Mouse (Mus musculus) ES-E14 (cell line): ENCODE data around the gene Ttbk1. TPM values are rescaled to one million over a fixed set of nuclear protein-coding genes. Genes with fewer than 3 reads are reported as not detected.

Source experiments
- DNase-seq: peaks from one replicate; pipeline ENCODE4 v3.0.0-alpha.2; 2013; ENCODE audit warnings: low read depth, low spot score
- H3K27ac ChIP-seq: 2 replicates; pipeline ENCODE4 v1.5.1; 2012; ENCODE audit warnings: low read depth, mild to moderate bottlenecking, low read length, moderate library complexity, mixed read lengths; ENCODE audit not compliant: poor library complexity, insufficient read depth, severe bottlenecking
- H3K36me3 ChIP-seq: 2 replicates; pipeline ENCODE4 v1.6.1; 2012; ENCODE audit warnings: mild to moderate bottlenecking, low read length, moderate library complexity, mixed read lengths; ENCODE audit not compliant: control insufficient read depth, poor library complexity, insufficient read depth, severe bottlenecking
- H3K4me1 ChIP-seq, 2 experiments: fragments of 150-350 bp in 1 of 2; sonication (generic) in 1 of 2; 2 replicates each; pipeline ENCODE4 v1.6.1; 2012; ENCODE audit warnings: low read length in 2 of 2, mild to moderate bottlenecking in 1 of 2, mixed read lengths in 1 of 2; ENCODE audit not compliant: control insufficient read depth in 2 of 2, insufficient read depth in 2 of 2, poor library complexity in 1 of 2
- H3K4me3 ChIP-seq, 2 experiments: fragments of 150-350 bp in 1 of 2; sonication (generic) in 1 of 2; 2 replicates each; pipeline ENCODE4 v1.5.1; 2012; ENCODE audit warnings: low read length in 2 of 2, low read depth in 1 of 2, mild to moderate bottlenecking in 1 of 2, mixed read lengths in 1 of 2; ENCODE audit not compliant: insufficient read depth in 1 of 2, poor library complexity in 1 of 2, severe bottlenecking in 1 of 2
- H3K9ac ChIP-seq: 2 replicates; pipeline ENCODE4 v1.6.1; 2012; ENCODE audit warnings: low read depth, mild to moderate bottlenecking, low read length, mixed read lengths; ENCODE audit not compliant: poor library complexity, insufficient read depth, severe bottlenecking
- H3K9me3 ChIP-seq: fragments of 150-350 bp; sonication (generic); 2 replicates; pipeline ENCODE4 v1.6.1; 2012; ENCODE audit warnings: low read depth, mild to moderate bottlenecking, low read length; ENCODE audit not compliant: control insufficient read depth, insufficient read depth
- CHD2 ChIP-seq: IDR thresholded peaks from 2 replicates; pipeline ENCODE4 v1.6.1; 2014; ENCODE audit warnings: mild to moderate bottlenecking, low read depth, low read length, inconsistent platforms
- HCFC1 ChIP-seq: IDR thresholded peaks from 2 replicates; pipeline ENCODE4 v1.6.1; 2012; ENCODE audit warnings: low read length, inconsistent platforms, borderline replicate concordance; ENCODE audit not compliant: insufficient read depth
- MAFK ChIP-seq: IDR thresholded peaks from 2 replicates; pipeline ENCODE4 v1.6.1; 2014; ENCODE audit warnings: mild to moderate bottlenecking, low read depth, low read length, inconsistent platforms; ENCODE audit not compliant: insufficient read depth
- ZC3H11A ChIP-seq: IDR thresholded peaks from 2 replicates; pipeline ENCODE4 v1.6.1; 2012; ENCODE audit warnings: low read depth, mild to moderate bottlenecking, inconsistent platforms, low read length, borderline replicate concordance
- ZNF384 ChIP-seq: IDR thresholded peaks from 2 replicates; pipeline ENCODE4 v1.6.1; 2012; ENCODE audit warnings: low read depth, low read length, inconsistent platforms
- in situ Hi-C, 2 experiments: fragments of 600-800 bp; cut with MboI; formaldehyde crosslinking; loops; one replicate each; pipeline ENCODE4 v1.15.1; 2025; ENCODE audit warnings: low sequenced_read_pairs in 2 of 2, inconsistent platforms in 1 of 2; ENCODE audit not compliant: unreplicated experiment in 2 of 2
- total RNA-seq: library from RNA; depleted of rRNA; stranded (reverse); fragments of 300-350 nt; gene quantifications from 2 replicates; pipeline ENCODE4 v1.2.3, GENCODE M21; 2012

Gene Ttbk1
- total RNA-seq, 1 experiment, result 0.98 TPM

DNA sequence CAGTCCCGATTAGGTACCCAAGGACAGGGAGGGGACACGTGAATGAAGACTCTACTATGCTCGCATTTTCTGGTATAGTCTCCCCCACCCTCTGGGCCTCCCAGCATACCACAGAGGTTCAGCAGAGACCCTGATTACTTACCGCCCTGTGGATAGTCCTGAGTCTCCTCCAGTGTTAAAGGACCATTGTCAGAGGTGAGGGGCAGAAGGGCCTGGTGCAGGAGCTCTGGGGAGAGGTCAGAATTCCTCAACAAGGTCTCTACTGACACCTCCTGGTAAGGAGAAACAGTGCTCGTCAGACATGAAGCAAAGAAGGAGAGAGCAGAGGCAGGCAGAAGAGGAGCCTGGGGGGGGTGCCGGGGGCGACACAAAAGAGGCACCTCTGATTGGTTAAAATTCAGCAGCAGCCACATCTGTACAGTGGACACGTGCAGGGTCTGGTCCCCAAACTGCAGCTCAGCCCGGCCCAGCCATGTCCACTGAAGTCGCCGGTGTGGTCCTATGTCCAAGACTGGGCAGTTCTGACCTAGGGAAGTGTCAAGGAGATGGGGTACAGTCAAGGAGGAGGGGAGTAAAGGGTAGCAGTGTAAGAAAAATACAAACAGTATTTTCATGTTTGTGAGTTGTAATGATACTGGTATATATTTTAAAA lies 23.7 kb upstream of the Ttbk1 start:
- Histone ChIP-seq H3K9me3 (no peaks in the 10 kb centered on the region), H3K36me3 (0 out of 2 replicates have a peak, but pooled peaks cover 2% of the 10 kb centered on the region), H3K27ac (no peak overlapping the region), H3K9ac (peak overlapping the region; percentile 51; the same call in 1 of the 2 replicates), H3K4me1 (0 out of 4 replicates have a peak, but pooled peaks cover 0 to 2% of the 10 kb centered on the region in 2 experiments), H3K4me3 (no peak overlapping the region)
- in situ Hi-C loops, result no loop called here
- DNase-seq, result no peak
- TF ChIP-seq ZC3H11A (peak; percentile 58; the same call in 1 of the 2 replicates), MAFK (no peak), HCFC1 (no peak), ZNF384 (no peak), CHD2 (no peak)

DNA sequence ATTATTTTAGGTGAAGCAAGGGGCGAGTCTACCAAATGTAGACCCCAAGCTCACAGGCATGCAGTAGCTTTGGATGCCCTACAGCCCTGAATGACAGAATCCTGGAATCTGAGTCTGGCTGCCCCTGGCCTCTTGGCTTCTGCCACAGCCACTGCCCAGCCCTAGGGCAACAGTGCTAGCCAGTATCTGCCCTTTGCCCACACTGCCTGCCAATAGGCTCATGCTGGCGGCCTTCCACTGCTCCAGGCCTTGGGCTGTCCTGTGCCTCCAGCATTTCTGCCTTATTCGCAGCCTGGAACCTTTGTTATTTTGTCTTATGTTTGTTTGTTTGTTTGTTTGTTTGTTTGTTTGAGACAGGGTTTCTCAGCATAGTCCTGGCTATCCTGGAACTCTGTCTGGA lies 18.1 kb upstream of the Ttbk1 start:
- H3K9me3 ChIP-seq, result no peaks in the 10 kb centered on the region
- H3K36me3 ChIP-seq, result peaks cover 5% of the 10 kb centered on the region; the same call in 1 of the 2 replicates
- in situ Hi-C loops, result no loop called here
- no peak overlapping the region for H3K9ac ChIP-seq
- H3K4me3 ChIP-seq, result no peak overlapping the region
- H3K4me1 ChIP-seq, result peaks cover 0 to 9% of the 10 kb centered on the region in 2 experiments; a peak in 1 of 4 replicates
- no peak for DNase-seq
- no peak overlapping the region for H3K27ac ChIP-seq
- TF ChIP-seq ZNF384 (no peak), MAFK (no peak), HCFC1 (no peak), ZC3H11A (no peak), CHD2 (no peak)

DNA sequence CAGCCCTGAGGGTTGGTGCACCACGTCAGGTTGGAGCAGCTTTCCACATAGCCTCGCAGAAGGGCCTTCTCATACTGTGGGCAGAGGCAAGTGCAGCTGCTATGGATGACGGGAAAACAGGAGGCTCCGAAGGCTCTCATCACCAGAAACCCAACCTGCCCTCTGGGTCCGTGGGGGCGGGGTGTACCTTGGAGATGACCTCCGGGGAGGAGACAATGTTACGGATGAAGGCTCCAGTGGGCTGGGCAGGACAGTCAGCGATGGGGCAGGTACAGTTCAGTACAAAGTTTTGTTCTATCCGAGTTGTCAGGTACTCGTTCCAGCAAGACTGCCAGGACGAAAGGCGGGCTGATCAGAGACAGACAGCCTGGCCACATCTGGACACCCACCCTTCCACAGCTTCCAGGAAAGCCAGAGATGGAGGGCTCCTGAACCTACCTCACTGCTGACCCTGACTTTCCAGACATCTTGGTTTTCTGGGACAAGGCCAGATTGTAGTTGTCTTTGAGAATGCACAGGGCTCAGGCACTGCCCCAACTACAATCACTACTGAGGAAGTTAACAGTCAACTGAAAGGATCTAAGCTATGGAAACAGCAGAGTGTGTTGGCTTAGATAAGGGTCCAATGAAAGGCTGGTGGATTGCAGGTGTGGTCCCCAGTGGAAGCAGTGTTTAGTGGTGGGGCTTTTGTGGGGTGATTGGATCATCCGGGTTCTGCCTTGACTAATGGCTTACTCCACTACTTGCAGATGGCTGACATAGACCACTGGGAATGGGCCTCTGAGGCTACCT lies 16.6 kb upstream of the Ttbk1 start:
- no peaks in the 10 kb centered on the region for H3K9me3 ChIP-seq
- H3K4me3 ChIP-seq, result no peak overlapping the region; a peak in 1 of 4 replicates
- peak overlapping the region; percentile 1; the same call in 1 of the 2 replicates for H3K9ac ChIP-seq
- no peak for DNase-seq
- in situ Hi-C loops, result no loop called here
- peaks cover 0 to 9% of the 10 kb centered on the region in 2 experiments; a peak in 1 of 4 replicates for H3K4me1 ChIP-seq
- H3K27ac ChIP-seq, result no peak overlapping the region
- H3K36me3 ChIP-seq, result peaks cover 16% of the 10 kb centered on the region
- TF ChIP-seq HCFC1 (no peak), ZC3H11A (no peak)

DNA sequence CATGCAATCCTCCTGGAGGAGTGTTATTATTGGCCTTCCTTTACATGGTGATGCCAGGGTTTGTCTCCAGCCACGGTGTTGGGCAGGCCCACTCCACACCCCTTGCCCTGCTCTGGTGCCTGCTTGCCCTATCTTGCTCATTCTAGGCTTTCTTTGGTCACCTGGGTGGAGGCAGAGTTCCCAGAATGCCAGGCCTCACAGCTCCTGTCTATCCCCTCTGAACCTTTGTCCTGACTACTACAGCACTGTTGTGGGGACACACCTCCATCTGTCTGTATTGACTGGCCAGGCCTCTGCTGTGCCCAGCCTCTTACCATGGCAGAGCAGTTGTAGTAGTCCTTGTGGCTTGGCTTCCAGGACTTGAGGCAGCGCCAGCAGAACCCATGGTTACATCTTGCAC lies 15.3 kb upstream of the Ttbk1 start:
- in situ Hi-C loops, result no loop called here

More for the DNA sequence above, 15.3 kb upstream of the Ttbk1 start:
- no peaks in the 10 kb centered on the region for H3K9me3 ChIP-seq
- peaks cover 22% of the 10 kb centered on the region for H3K36me3 ChIP-seq
- TF ChIP-seq CHD2 (no peak), ZC3H11A (no peak), ZNF384 (no peak), HCFC1 (no peak), MAFK (no peak)
- no peak overlapping the region for H3K9ac ChIP-seq
- H3K4me1 ChIP-seq, result peaks cover 0 to 16% of the 10 kb centered on the region in 2 experiments; a peak in 1 of 4 replicates
- DNase-seq, result no peak
- H3K27ac ChIP-seq, result no peak overlapping the region
- no peak overlapping the region for H3K4me3 ChIP-seq
